In the genomic region with DNA sequence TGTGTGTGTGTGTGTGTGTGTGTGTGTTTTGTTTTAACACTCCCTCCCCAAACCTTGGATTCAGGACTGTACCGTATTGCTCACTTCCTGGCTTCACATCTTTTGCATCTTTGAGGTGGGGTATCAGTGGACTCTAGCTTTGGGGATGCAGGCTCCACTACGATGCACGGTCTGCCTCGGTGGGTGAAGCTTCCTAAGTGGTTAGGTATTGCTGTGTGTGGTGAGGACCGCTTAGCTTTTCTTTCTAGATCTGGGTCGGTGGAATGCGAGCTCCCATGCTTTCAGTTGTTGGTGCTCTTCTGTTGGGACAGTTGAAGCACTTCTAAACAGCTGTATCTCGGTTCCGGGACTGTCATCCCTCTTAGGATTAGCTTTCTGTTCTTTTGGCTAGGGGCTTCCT, we compare ENCODE assay signal across 8 mouse cellular contexts. TPM values are rescaled to one million over a fixed set of nuclear protein-coding genes. Genes with fewer than 3 reads are reported as not detected.
DNase-seq lines count a peak whose midpoint lies in the region; ATAC-seq lines count a peak whose summit lies in the region.

No protein-coding gene starts in this region.

- H3K4me1 ChIP-seq in lung, embryonic 15.5 days = peaks cover 33% of the 10 kb centered on the region
- peaks cover 27% of the 10 kb centered on the region for H3K4me1 ChIP-seq in embryonic facial prominence, embryonic 12.5 days
- H3K4me1 ChIP-seq in intestine, embryonic 15.5 days (replicated peaks) = peaks cover 27% of the 10 kb centered on the region
- H3K4me1 ChIP-seq in neural tube, embryonic 13.5 days (replicated peaks) = peaks cover 47% of the 10 kb centered on the region

- H3K36me3 ChIP-seq in lung, embryonic 15.5 days = peaks cover 29% of the 10 kb centered on the region
- peaks cover 36% of the 10 kb centered on the region for H3K36me3 ChIP-seq in embryonic facial prominence, embryonic 12.5 days
- H3K36me3 ChIP-seq in intestine, embryonic 15.5 days = peaks cover 12% of the 10 kb centered on the region
- H3K36me3 ChIP-seq in neural tube, embryonic 13.5 days = peaks cover 17% of the 10 kb centered on the region

- no peak for DNase-seq in lung, postnatal 25 days (ENCODE audit: low spot score)
- DNase-seq in layer of hippocampus, adult 18-20 months (ENCODE audit: low spot score in 2 of 2) = no peak
- DNase-seq in frontal cortex, postnatal 36 days (ENCODE audit: low spot score in 2 of 2) = no peak
- no peak for DNase-seq in left cerebral cortex, adult 11 months (ENCODE audit: low spot score)

- ATAC-seq in lung, embryonic 15.5 days (ENCODE audit: borderline replicate concordance, extremely low read depth, low FRiP score, low TSS enrichment) = no peak
- ATAC-seq in embryonic facial prominence, embryonic 12.5 days (ENCODE audit: insufficient number of reproducible peaks, insufficient read depth, low FRiP score, low TSS enrichment) = no peak
- ATAC-seq in intestine, embryonic 15.5 days = no peak
- no peak for ATAC-seq in neural tube, embryonic 13.5 days (ENCODE audit: low read depth)

- H3K27ac ChIP-seq in lung, embryonic 15.5 days = no peak overlapping the region
- peak overlapping the region; percentile 97; the same call in 1 of the 2 replicates for H3K27ac ChIP-seq in embryonic facial prominence, embryonic 12.5 days
- peak overlapping the region; percentile 99; the same call in 1 of the 2 replicates for H3K27ac ChIP-seq in intestine, embryonic 15.5 days
- peak overlapping the region; percentile 98 for H3K27ac ChIP-seq in neural tube, embryonic 13.5 days (replicated peaks)

- peak overlapping the region; percentile 78 for H3K4me2 ChIP-seq in lung, embryonic 15.5 days
- peak overlapping the region; percentile 86 for H3K4me2 ChIP-seq in embryonic facial prominence, embryonic 12.5 days (replicated peaks)
- peak overlapping the region; percentile 81 for H3K4me2 ChIP-seq in intestine, embryonic 15.5 days (replicated peaks)
- H3K4me2 ChIP-seq in neural tube, embryonic 13.5 days = peak overlapping the region; percentile 92

- no peaks in the 10 kb centered on the region for H3K27me3 ChIP-seq in lung, embryonic 15.5 days
- no peaks in the 10 kb centered on the region for H3K27me3 ChIP-seq in embryonic facial prominence, embryonic 12.5 days
- no peaks in the 10 kb centered on the region for H3K27me3 ChIP-seq in intestine, embryonic 15.5 days (replicated peaks)
- H3K27me3 ChIP-seq in neural tube, embryonic 13.5 days = no peaks in the 10 kb centered on the region

- no peaks in the 10 kb centered on the region for H3K9me3 ChIP-seq in lung, embryonic 15.5 days
- no peaks in the 10 kb centered on the region for H3K9me3 ChIP-seq in embryonic facial prominence, embryonic 12.5 days
- H3K9me3 ChIP-seq in intestine, embryonic 15.5 days = no peaks in the 10 kb centered on the region
- no peaks in the 10 kb centered on the region for H3K9me3 ChIP-seq in neural tube, embryonic 13.5 days

- H3K4me3 ChIP-seq in lung, embryonic 15.5 days = peak overlapping the region; percentile 88
- peak overlapping the region; percentile 98 for H3K4me3 ChIP-seq in embryonic facial prominence, embryonic 12.5 days
- peak overlapping the region; percentile 97 for H3K4me3 ChIP-seq in intestine, embryonic 15.5 days (replicated peaks)
- H3K4me3 ChIP-seq in neural tube, embryonic 13.5 days = peak overlapping the region; percentile 98

- H3K9ac ChIP-seq in lung, embryonic 15.5 days = peak overlapping the region; percentile 99
- peak overlapping the region; percentile 99 for H3K9ac ChIP-seq in embryonic facial prominence, embryonic 12.5 days
- peak overlapping the region; percentile 99 for H3K9ac ChIP-seq in intestine, embryonic 15.5 days
- H3K9ac ChIP-seq in neural tube, embryonic 13.5 days = peak overlapping the region; percentile 100

- WGBS in lung, embryonic 15.5 days = 5% methylated on average over 9 of the region's 9 CpGs
- 17% methylated on average over 9 of the region's 9 CpGs for WGBS in embryonic facial prominence, embryonic 12.5 days
- WGBS in intestine, embryonic 15.5 days = 10% methylated on average over 9 of the region's 9 CpGs
- WGBS in neural tube, embryonic 13.5 days = 32% methylated on average over 9 of the region's 9 CpGs

RNA-seq across cellular contexts. Expression of gene Cnot3, which starts 1.1 kb away (rescaled TPM):
- 51.4 TPM in 2 replicates for polyA plus RNA-seq in lung, embryonic 15.5 days (2015; fragmentation: Nextera tagmentation; extraction: Ambion mirVana)
- polyA plus RNA-seq in embryonic facial prominence, embryonic 12.5 days (2016; fragmentation: Nextera tagmentation; extraction: Ambion mirVana) = 65.5 and 66.1 TPM in 2 replicates
- 43.7 and 47.1 TPM in 2 replicates for polyA plus RNA-seq in intestine, embryonic 15.5 days (2015; fragmentation: Nextera tagmentation; extraction: Ambion mirVana)
- 44.1 and 45.8 TPM in 2 replicates for polyA plus RNA-seq in neural tube, embryonic 13.5 days (2015; fragmentation: Nextera tagmentation; extraction: Ambion mirVana)
- total RNA-seq in layer of hippocampus, adult 18-20 months (2021) = 10 to 100 TPM; 59.1 to 60.6 TPM

RNA-seq across cellular contexts. Expression of gene Prpf31, which starts 16.4 kb away (rescaled TPM):
- polyA plus RNA-seq in lung, embryonic 15.5 days (2015; fragmentation: Nextera tagmentation; extraction: Ambion mirVana) = 104 and 105 TPM in 2 replicates
- 129 and 130 TPM in 2 replicates for polyA plus RNA-seq in embryonic facial prominence, embryonic 12.5 days (2016; fragmentation: Nextera tagmentation; extraction: Ambion mirVana)
- polyA plus RNA-seq in intestine, embryonic 15.5 days (2015; fragmentation: Nextera tagmentation; extraction: Ambion mirVana) = 85.7 and 90.1 TPM in 2 replicates
- 98.6 and 100 TPM in 2 replicates for polyA plus RNA-seq in neural tube, embryonic 13.5 days (2015; fragmentation: Nextera tagmentation; extraction: Ambion mirVana)
- 10 to 100 TPM; 49.7 to 55.4 TPM for total RNA-seq in layer of hippocampus, adult 18-20 months (2021)

RNA-seq across cellular contexts. Expression of gene Tfpt, which starts 16.5 kb away (rescaled TPM):
- polyA plus RNA-seq in lung, embryonic 15.5 days (2015; fragmentation: Nextera tagmentation; extraction: Ambion mirVana) = 27.6 and 29.5 TPM in 2 replicates
- 38.0 and 38.8 TPM in 2 replicates for polyA plus RNA-seq in embryonic facial prominence, embryonic 12.5 days (2016; fragmentation: Nextera tagmentation; extraction: Ambion mirVana)
- polyA plus RNA-seq in intestine, embryonic 15.5 days (2015; fragmentation: Nextera tagmentation; extraction: Ambion mirVana) = 19.7 and 23.1 TPM in 2 replicates
- polyA plus RNA-seq in neural tube, embryonic 13.5 days (2015; fragmentation: Nextera tagmentation; extraction: Ambion mirVana) = 31.0 and 34.4 TPM in 2 replicates
- 10 to 100 TPM; 39.2 to 44.2 TPM for total RNA-seq in layer of hippocampus, adult 18-20 months (2021)

RNA-seq across cellular contexts. Expression of gene Leng1, which starts 19.5 kb away (rescaled TPM):
- 15.0 and 15.8 TPM in 2 replicates for polyA plus RNA-seq in lung, embryonic 15.5 days (2015; fragmentation: Nextera tagmentation; extraction: Ambion mirVana)
- 23.4 and 24.6 TPM in 2 replicates for polyA plus RNA-seq in embryonic facial prominence, embryonic 12.5 days (2016; fragmentation: Nextera tagmentation; extraction: Ambion mirVana)
- polyA plus RNA-seq in intestine, embryonic 15.5 days (2015; fragmentation: Nextera tagmentation; extraction: Ambion mirVana) = 19.5 and 20.2 TPM in 2 replicates
- 18.0 and 18.7 TPM in 2 replicates for polyA plus RNA-seq in neural tube, embryonic 13.5 days (2015; fragmentation: Nextera tagmentation; extraction: Ambion mirVana)
- total RNA-seq in layer of hippocampus, adult 18-20 months (2021) = 1 to 10 TPM; 5.8 to 6.6 TPM

RNA-seq across cellular contexts. Expression of gene Ndufa3, which starts 29.0 kb away (rescaled TPM):
- polyA plus RNA-seq in lung, embryonic 15.5 days (2015; fragmentation: Nextera tagmentation; extraction: Ambion mirVana) = 479 and 491 TPM in 2 replicates
- 367 and 407 TPM in 2 replicates for polyA plus RNA-seq in embryonic facial prominence, embryonic 12.5 days (2016; fragmentation: Nextera tagmentation; extraction: Ambion mirVana)
- polyA plus RNA-seq in intestine, embryonic 15.5 days (2015; fragmentation: Nextera tagmentation; extraction: Ambion mirVana) = 486 and 556 TPM in 2 replicates
- 392 and 462 TPM in 2 replicates for polyA plus RNA-seq in neural tube, embryonic 13.5 days (2015; fragmentation: Nextera tagmentation; extraction: Ambion mirVana)
- total RNA-seq in layer of hippocampus, adult 18-20 months (2021) = 100 to 1,000 TPM; 549 to 603 TPM
